ENCODE assay signal across 21 mouse cellular contexts in genomic region chr16:5359193-5359592, GRCm38 (mm10).
"Had no signal": no experiment of that assay in that cellular context is flagged by ENCODE, and none has a peak within 500 bp of the region (broad histone marks: within the 10 kb centered on the region; RNA-seq: fewer than 3 reads in every experiment).

No protein-coding gene starts in this region.

- ATAC-seq: hindbrain, postnatal 0 days; intestine, embryonic 16.5 days had no signal

- H3K36me3 ChIP-seq: heart, embryonic 10.5 days; heart, embryonic 12.5 days; hindbrain, embryonic 13.5 days; hindbrain, embryonic 15.5 days; limb, embryonic 13.5 days; limb, embryonic 15.5 days had no signal

- H3K4me1 ChIP-seq: heart, embryonic 10.5 days; heart, embryonic 12.5 days; hindbrain, embryonic 13.5 days; hindbrain, embryonic 15.5 days; limb, embryonic 13.5 days; limb, embryonic 15.5 days had no signal

- H3K27me3 ChIP-seq: heart, embryonic 12.5 days; hindbrain, embryonic 13.5 days; hindbrain, embryonic 15.5 days; limb, embryonic 13.5 days; limb, embryonic 15.5 days had no signal

- H3K9me3 ChIP-seq: heart, embryonic 10.5 days; hindbrain, embryonic 13.5 days; hindbrain, embryonic 15.5 days; limb, embryonic 13.5 days; limb, embryonic 15.5 days had no signal

- H3K4me2 ChIP-seq: heart, embryonic 12.5 days; hindbrain, embryonic 13.5 days; hindbrain, embryonic 15.5 days; limb, embryonic 13.5 days; limb, embryonic 15.5 days had no signal

- DNase-seq: gastrocnemius, adult 2 months; gastrocnemius, postnatal 10 days; gastrocnemius, postnatal 25 days; heart, adult 18-20 months; heart, postnatal 10 days; heart, postnatal 4 days; kidney, adult 11 months; kidney, adult 2 months; kidney, postnatal 10 days; kidney, postnatal 36 days; layer of hippocampus, adult 9-11 months; layer of hippocampus, postnatal 36 days; left cerebral cortex, postnatal 4 days had no signal

- H3K9ac ChIP-seq: heart, embryonic 12.5 days; hindbrain, embryonic 13.5 days; hindbrain, embryonic 15.5 days; limb, embryonic 13.5 days; limb, embryonic 15.5 days had no signal

- H3K27ac ChIP-seq: gastrocnemius, adult 2 months; heart, embryonic 10.5 days; hindbrain, embryonic 13.5 days; hindbrain, embryonic 15.5 days; hindbrain, postnatal 0 days; limb, embryonic 13.5 days; limb, embryonic 15.5 days had no signal

- H3K4me3 ChIP-seq: gastrocnemius, adult 2 months; heart, embryonic 10.5 days; heart, embryonic 12.5 days; hindbrain, embryonic 13.5 days; hindbrain, embryonic 15.5 days; limb, embryonic 13.5 days; limb, embryonic 15.5 days had no signal
